Mouse (Mus musculus) heart, embryonic 16.5 days (tissue): Measurements from ENCODE around the gene Ano1. TPM values are rescaled to one million over a fixed set of nuclear protein-coding genes. Genes with fewer than 3 reads are reported as not detected.

ENCODE experiments used
- ATAC-seq: fragments of 200-750 bp; cut with Nextera tagmentation; replicated peaks from 2 replicates; pipeline ENCODE4 v1.8.0; 2017; ENCODE audit warnings: moderate number of reproducible peaks; ENCODE audit not compliant: insufficient read depth, low FRiP score; ENCODE audit errors: extremely low read depth
- H3K27ac ChIP-seq: fragments of 300-500 bp; sonication (generic); 2 replicates; pipeline ENCODE4 v1.5.1; 2014; ENCODE audit warnings: mild to moderate bottlenecking, low read length, control low read depth, moderate library complexity
- H3K27me3 ChIP-seq: fragments of 300-500 bp; sonication (generic); 2 replicates; pipeline ENCODE4 v1.6.1; 2014; ENCODE audit warnings: low read length, mixed read lengths; ENCODE audit not compliant: control insufficient read depth, insufficient read depth
- H3K36me3 ChIP-seq: fragments of 300-500 bp; sonication (generic); 2 replicates; pipeline ENCODE4 v1.6.1; 2014; ENCODE audit not compliant: control insufficient read depth, insufficient read depth
- H3K4me1 ChIP-seq: fragments of 300-500 bp; sonication (generic); 2 replicates; pipeline ENCODE4 v1.6.1; 2014; ENCODE audit warnings: low read length, mixed read lengths; ENCODE audit not compliant: control insufficient read depth, insufficient read depth
- H3K4me2 ChIP-seq: fragments of 300-500 bp; sonication (generic); 2 replicates; pipeline ENCODE4 v1.6.1; 2014; ENCODE audit warnings: low read depth, mild to moderate bottlenecking, control low read depth, low read length
- H3K4me3 ChIP-seq: fragments of 300-500 bp; sonication (generic); 2 replicates; pipeline ENCODE4 v1.5.1; 2014; ENCODE audit warnings: mild to moderate bottlenecking, control low read depth, low read length
- H3K9ac ChIP-seq: fragments of 300-500 bp; sonication (generic); 2 replicates; pipeline ENCODE4 v1.6.1; 2014; ENCODE audit warnings: low read length, control low read depth
- H3K9me3 ChIP-seq: fragments of 300-500 bp; sonication (generic); replicated peaks from 2 replicates; pipeline ENCODE4 v1.6.1; 2016; ENCODE audit warnings: low read length; ENCODE audit not compliant: control insufficient read depth
- WGBS: fragments of 180-500 bp; shearing (Covaris S2); extraction: QIAGEN DNeasy Blood & Tissue Kit; methylation state at CpG from one replicate; pipeline ENCODE4 v1.1.7; 2014; 5-methylcytosine and 5-hydroxymethylcytosine counted together
- polyA plus RNA-seq: library from polyadenylated mRNA; unstranded; fragments of >200 nt; fragmentation: Nextera tagmentation; extraction: Ambion mirVana; gene quantifications from 2 replicates; pipeline ENCODE4 v1.2.1, GENCODE M21; 2015

Ano1 gene
- polyA plus RNA-seq, 1 experiment from 2014 or later: 7.3 TPM

DNA sequence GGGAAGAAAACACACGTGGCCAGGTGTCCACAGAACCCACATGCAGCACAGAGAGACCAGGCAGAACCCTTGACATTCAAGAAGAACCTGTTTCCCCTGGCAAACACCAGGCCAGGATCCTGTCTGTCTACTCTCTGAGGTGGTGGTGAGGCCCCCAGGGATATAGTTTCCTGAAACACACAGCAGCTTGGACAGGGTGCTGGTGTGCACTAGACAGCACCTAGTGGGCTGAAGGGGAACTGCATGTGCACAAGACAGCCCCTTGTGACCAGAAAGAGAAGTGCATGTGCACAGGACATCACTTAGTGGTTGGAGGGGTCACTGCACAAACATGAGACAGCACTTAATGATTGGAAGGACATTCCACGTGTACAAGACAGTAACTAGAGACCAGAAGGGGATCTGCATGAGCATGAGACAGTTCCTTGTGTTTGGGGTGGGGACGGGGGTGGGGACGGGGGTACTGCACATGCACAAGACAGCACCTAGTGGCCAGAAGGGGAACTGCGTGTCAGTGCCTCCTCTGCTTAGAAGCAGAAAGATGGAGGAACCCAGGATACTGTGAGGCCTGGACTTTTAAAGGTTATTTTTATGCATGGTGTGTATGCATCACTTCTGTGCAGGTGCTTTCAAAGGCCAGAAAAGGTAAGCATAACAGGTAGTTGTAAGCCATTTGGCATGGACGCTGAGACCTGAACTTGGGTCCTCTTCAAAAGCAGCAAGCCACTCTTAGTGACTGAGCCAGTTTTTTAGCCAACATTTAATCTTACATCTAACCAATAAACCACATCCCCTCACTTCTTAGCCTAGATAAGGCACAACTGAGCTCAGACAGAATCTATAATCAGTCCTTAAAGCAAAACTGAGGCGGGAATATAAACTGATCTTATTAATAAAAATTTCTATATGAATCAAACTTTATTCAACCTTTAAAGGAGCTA, 54.7 kb downstream of the Ano1 start:
- H3K27ac ChIP-seq: no peak overlapping the region
- no peaks in the 10 kb centered on the region for H3K4me1 ChIP-seq
- no peaks in the 10 kb centered on the region for H3K36me3 ChIP-seq
- WGBS: 80% methylated on average over 7 of the region's 7 CpGs
- H3K9ac ChIP-seq: no peak overlapping the region
- no peak for ATAC-seq
- no peak overlapping the region for H3K4me3 ChIP-seq
- no peaks in the 10 kb centered on the region for H3K9me3 ChIP-seq
- H3K4me2 ChIP-seq: no peak overlapping the region
- no peaks in the 10 kb centered on the region for H3K27me3 ChIP-seq

DNA sequence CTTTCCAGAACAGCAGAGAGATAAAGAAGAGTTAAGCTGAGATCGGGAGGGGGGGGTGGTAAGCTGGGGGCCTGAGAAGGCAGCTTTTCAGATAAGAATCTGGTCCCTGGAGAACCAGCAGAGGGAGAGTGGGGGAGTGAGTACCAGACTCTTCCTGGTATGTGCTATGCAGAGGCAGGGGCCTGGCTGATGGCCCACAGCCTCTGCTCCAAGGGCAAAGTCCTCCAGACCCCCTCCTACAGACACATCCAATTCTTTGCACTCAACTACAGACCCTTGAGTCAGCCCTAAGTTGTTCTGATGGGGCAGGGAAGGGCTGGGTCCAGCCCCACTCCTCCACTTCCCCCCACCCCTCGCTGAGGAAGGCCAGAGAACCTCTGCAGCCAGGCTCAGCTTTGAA, 61.9 kb downstream of the Ano1 start:
- H3K9ac ChIP-seq: no peak overlapping the region
- H3K9me3 ChIP-seq: peaks cover 5% of the 10 kb centered on the region; the same call in 1 of the 2 replicates
- no peak overlapping the region for H3K4me2 ChIP-seq
- no peaks in the 10 kb centered on the region for H3K27me3 ChIP-seq
- ATAC-seq: peak; percentile 32; the same call in 1 of the 2 replicates
- 39% methylated on average over 2 of the region's 2 CpGs for WGBS
- H3K4me1 ChIP-seq: peaks cover 4% of the 10 kb centered on the region
- no peaks in the 10 kb centered on the region for H3K36me3 ChIP-seq
- no peak overlapping the region for H3K4me3 ChIP-seq
- H3K27ac ChIP-seq: 0 out of 2 replicates have a peak overlapping the region, but pooled peaks have one; percentile 15

DNA sequence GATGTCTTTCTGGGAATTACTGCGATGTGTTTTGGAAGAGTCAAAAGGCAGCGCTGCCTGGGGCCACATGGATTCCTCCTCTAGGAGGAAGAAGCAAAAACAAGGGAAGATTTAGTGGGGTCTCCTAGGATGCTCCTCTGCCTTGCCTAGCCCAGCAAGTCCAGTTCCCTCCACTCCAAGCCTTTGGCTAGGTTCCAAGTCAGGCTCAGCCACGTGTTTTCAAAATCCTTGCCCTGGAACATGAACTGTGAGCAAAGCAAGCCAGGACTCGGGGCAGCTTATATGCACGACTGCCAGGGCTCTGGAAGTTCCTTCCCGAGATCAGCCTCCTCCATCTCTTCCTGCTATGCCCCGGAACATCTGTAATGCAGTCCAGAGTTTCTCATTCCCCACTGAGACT, 62.6 kb downstream of the Ano1 start:
- Histone ChIP-seq H3K27me3 (no peaks in the 10 kb centered on the region), H3K9ac (no peak overlapping the region), H3K27ac (0 out of 2 replicates have a peak overlapping the region, but pooled peaks have one; percentile 15), H3K4me3 (no peak overlapping the region), H3K9me3 (peaks cover 5% of the 10 kb centered on the region; the same call in 1 of the 2 replicates), H3K4me2 (no peak overlapping the region), H3K36me3 (no peaks in the 10 kb centered on the region), H3K4me1 (peaks cover 4% of the 10 kb centered on the region)
- no peak for ATAC-seq
- 30% methylated on average over 7 of the region's 7 CpGs for WGBS

DNA sequence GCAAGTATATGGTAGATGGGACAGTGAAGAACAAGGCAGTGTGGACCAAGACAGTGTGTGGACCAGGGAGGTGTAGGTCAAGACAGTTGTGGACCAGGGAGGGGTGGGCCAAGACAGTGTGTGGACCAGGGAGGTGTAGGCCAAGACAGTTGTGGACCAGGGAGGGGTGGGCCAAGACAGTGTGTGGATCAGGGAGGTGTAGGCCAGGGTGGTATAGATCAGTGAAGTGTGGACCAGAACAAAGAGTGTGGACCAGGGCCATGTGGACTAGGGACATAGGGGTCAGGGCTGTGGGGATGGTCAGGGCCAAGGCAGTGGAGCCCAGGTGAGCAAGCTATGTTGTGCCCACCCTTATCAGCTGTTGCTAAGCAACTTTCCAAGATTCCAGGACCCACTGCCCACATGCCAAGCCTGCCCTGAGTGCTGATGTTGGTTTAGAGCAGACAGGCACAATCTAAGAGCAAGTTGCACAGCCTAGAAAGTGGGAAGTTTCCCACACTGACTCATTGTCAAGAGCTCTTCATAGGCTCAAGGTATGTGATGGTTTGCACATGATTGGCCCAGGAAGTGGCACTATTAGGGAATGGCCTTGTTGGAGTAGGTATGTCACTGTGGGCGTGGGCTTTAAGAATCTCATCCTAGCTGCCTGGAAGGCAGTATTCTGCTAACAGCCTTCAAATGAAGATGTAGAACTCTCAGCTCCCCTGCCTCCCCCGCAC, 64.0 kb downstream of the Ano1 start:
- ATAC-seq: no peak

DNA sequence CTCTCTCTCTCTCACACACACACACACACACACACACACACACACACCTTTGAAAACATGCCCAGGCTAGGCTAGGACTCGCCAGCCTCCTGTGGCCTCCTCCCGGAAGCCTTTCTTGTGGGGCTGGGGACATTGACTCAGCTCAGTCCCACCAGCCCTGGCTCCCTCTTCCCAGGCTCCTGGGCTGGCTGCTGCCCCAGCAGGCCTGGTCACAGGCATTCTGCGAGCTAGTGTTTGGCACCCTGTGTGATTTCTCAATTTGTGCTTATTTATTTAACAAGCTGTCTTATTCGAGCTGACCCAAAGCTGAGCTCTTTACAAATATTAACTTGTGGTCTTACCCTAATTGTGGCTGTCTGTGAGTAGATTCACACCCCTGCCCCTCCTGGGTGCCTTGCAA, 66.8 kb downstream of the Ano1 start:
- Histone ChIP-seq H3K9ac (no peak overlapping the region), H3K4me1 (peaks cover 4% of the 10 kb centered on the region), H3K4me2 (no peak overlapping the region), H3K4me3 (no peak overlapping the region), H3K27ac (no peak overlapping the region), H3K9me3 (peaks cover 3% of the 10 kb centered on the region; the same call in 1 of the 2 replicates), H3K36me3 (no peaks in the 10 kb centered on the region), H3K27me3 (0 out of 2 replicates have a peak, but pooled peaks cover 2% of the 10 kb centered on the region)
- ATAC-seq: no peak
- WGBS: 53% methylated on average over 4 of the region's 4 CpGs

More for the DNA sequence above, 64.0 kb downstream of the Ano1 start:
- H3K9me3 ChIP-seq: peaks cover 5% of the 10 kb centered on the region; the same call in 1 of the 2 replicates
- H3K27ac ChIP-seq: no peak overlapping the region
- no peak overlapping the region for H3K4me2 ChIP-seq
- H3K36me3 ChIP-seq: no peaks in the 10 kb centered on the region
- peaks cover 4% of the 10 kb centered on the region for H3K4me1 ChIP-seq
- no peaks in the 10 kb centered on the region for H3K27me3 ChIP-seq
- no peak overlapping the region for H3K9ac ChIP-seq
- WGBS: 89% methylated on average over 2 of the region's 2 CpGs
- H3K4me3 ChIP-seq: no peak overlapping the region

DNA sequence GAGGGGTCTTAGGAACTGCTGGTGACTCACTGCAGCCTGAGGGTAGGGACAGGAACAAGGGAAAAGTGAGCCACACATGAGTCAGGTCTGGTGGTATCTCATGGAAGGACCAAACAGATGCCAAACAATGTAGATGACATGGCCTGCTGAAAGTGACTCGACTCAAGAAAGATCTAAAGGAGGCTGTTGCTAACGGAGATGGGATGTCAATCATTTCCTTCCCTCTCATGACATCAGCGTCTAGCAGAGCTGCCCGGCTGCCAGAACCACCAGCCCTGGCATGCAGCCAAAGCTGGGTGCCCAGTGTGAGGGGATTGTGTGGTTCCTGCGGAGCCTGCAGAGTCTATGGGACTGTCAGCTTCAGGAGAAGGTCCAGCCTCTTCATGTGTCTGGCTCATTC, 67.3 kb downstream of the Ano1 start:
- ATAC-seq: no peak
- no peaks in the 10 kb centered on the region for H3K36me3 ChIP-seq
- peaks cover 6% of the 10 kb centered on the region for H3K27me3 ChIP-seq
- H3K27ac ChIP-seq: no peak overlapping the region
- no peak overlapping the region for H3K9ac ChIP-seq
- H3K4me2 ChIP-seq: no peak overlapping the region
- H3K4me1 ChIP-seq: peaks cover 2% of the 10 kb centered on the region
- WGBS: 8% methylated on average over 5 of the region's 5 CpGs
- H3K9me3 ChIP-seq: peaks cover 3% of the 10 kb centered on the region; the same call in 1 of the 2 replicates
- H3K4me3 ChIP-seq: no peak overlapping the region

DNA sequence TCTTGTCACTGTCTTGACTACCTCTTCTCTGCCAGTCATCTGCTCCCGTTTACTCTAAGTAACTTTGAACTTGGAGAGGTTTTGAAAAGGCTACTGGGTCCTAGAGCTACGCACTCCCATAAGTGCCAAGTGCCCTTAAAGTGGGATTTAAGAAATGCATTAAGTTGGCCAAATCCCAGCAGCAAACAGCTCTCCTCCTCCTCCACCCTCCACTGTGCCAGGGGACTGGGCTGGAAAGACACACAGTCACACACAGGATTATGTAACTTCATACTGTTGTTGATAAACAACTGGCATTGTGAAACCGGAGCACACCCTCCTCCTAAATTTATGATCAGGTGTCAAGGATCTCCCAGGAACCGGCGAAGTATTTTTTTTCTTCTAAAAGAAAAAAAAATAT, 71.7 kb downstream of the Ano1 start:
- Histone ChIP-seq H3K4me3 (no peak overlapping the region), H3K27ac (no peak overlapping the region), H3K4me1 (peaks cover 4% of the 10 kb centered on the region; the same call in 1 of the 2 replicates), H3K9ac (no peak overlapping the region), H3K9me3 (no peaks in the 10 kb centered on the region), H3K36me3 (no peaks in the 10 kb centered on the region), H3K27me3 (peaks cover 23% of the 10 kb centered on the region), H3K4me2 (no peak overlapping the region)
- ATAC-seq: no peak
- WGBS: 82% methylated on average over 5 of the region's 5 CpGs

DNA sequence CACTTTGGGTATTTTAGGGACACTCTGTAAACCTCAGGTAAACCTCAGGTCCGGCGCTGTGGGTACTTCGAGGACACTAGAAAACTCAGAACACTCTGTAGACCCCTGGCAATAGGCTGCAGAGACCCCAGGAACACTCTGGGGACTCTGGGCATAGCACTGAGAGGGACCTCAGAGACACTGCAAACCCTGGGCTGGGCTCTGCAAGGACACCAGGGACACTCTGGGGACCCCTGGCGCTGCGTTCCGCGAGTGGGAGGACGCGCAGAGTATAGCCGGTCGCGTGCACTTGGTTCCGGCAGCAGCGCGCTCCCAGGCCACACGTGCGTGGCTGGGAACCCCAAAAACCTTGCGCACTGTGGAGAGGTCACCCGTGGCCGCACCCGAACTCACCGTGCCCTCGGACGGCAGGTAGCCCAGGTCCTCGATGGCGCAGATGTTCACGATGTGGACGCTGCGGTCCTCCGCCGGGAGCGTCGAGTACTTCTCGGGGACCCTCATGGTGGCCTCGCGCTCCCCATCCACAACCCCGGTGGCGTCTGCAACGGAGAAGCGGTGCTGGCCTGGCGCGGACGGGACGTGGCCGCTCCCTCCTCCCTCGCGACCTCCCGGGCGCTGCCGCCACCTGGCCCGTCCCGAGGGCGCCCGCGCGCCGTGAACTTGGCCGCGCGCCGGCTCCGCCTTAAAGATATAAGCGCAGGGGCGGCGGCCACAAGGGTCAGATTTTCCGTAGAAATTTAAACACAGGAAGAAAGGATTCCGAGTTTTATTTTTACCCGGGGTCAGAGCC, 73.3 kb downstream of the Ano1 start:
- Histone ChIP-seq H3K4me2 (peak overlapping the region; percentile 84), H3K27ac (no peak overlapping the region), H3K4me1 (peaks cover 4% of the 10 kb centered on the region; the same call in 1 of the 2 replicates), H3K9ac (peak overlapping the region; percentile 62), H3K27me3 (peaks cover 23% of the 10 kb centered on the region), H3K4me3 (peak overlapping the region; percentile 58), H3K36me3 (no peaks in the 10 kb centered on the region), H3K9me3 (no peaks in the 10 kb centered on the region)
- 5% methylated on average over 68 of the region's 68 CpGs for WGBS
- peak; percentile 23; the same call in 1 of the 2 replicates for ATAC-seq
